Mouse (Mus musculus) bone marrow, adult 2 months (tissue): ENCODE data around the gene Vps16.

Experiments used
- CTCF ChIP-seq: fragments of 200-500 bp; IDR thresholded peaks from 2 replicates; pipeline ENCODE4 v1.5.1; 2011; ENCODE audit warnings: low read length, control low read depth; ENCODE audit not compliant: control insufficient read depth, insufficient read depth
- POLR2A ChIP-seq: fragments of 200-500 bp; IDR thresholded peaks from 2 replicates; pipeline ENCODE4 v1.6.1; 2011; ENCODE audit warnings: low read depth, mild to moderate bottlenecking, control low read depth, low read length, borderline replicate concordance; ENCODE audit not compliant: control insufficient read depth

GRCm38 (mm10) chr2:130472908-130473510 is 48.9 kb downstream of the Vps16 start:
- TF ChIP-seq CTCF (no peak), POLR2A (no peak)
